Mouse (Mus musculus): ENCODE data around the gene Pik3c2b. TPM values are rescaled to one million over a fixed set of nuclear protein-coding genes. Genes with fewer than 3 reads are reported as not detected.
A peak's percentile ranks its signal among the peaks of the same experiment; 100 is the strongest.
"Not testable (repeated sequence)": the region's sequence is repeated elsewhere in the genome, so short reads cannot be mapped to it uniquely, and the experiment has no call there.

Pik3c2b gene
- polyA plus RNA-seq, 1 experiment from 2014 or later: 7.1 TPM

DNA sequence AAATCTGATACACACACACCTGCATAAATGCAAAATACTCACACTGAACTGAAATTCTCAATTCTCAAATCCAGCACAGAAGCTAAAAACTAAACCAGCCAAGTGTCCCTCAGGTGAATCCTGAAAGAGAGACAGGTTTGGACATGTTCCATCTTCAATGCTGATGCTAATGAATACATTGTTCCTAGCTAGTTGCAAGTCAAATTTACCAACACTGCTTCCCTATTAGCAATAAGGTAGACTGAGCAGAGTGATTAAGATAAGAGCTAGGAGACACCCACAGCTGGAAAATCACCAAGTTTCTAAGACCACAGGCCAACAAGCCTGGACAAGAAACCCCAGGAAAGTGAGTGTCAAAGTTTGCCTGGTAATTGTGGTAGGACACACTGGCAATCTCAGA is 26.2 kb upstream of the Pik3c2b start:
- peaks cover 44% of the 10 kb centered on the region for H3K36me3 ChIP-seq (ENCODE audit: control insufficient read depth, insufficient read depth, low read length)
- peaks cover 4% of the 10 kb centered on the region; the same call in 1 of the 2 replicates for H3K4me1 ChIP-seq (ENCODE audit: control insufficient read depth, insufficient read depth, low read length)
- no peak overlapping the region for H3K4me3 ChIP-seq (ENCODE audit: low read depth, low read length)
- DNase-seq (ENCODE audit: low spot score): peak; percentile 27
- no peaks in the 10 kb centered on the region for H3K9me3 ChIP-seq (ENCODE audit: control insufficient read depth, low read length)
- 0 out of 2 replicates have a peak overlapping the region, but pooled peaks have one; percentile 6 for H3K27ac ChIP-seq (replicated peaks; ENCODE audit: low read depth, low read length)
- H3K9ac ChIP-seq (ENCODE audit: low read depth, low read length): no peak overlapping the region
- no peak overlapping the region for H3K4me2 ChIP-seq (ENCODE audit: low read depth, low read length)
- no peaks in the 10 kb centered on the region for H3K27me3 ChIP-seq (replicated peaks; ENCODE audit: control insufficient read depth, insufficient read depth, low read length)
- ATAC-seq (ENCODE audit: low read depth): no peak

GRCm38 (mm10) chr1:133020137-133020894 is 25.2 kb upstream of the Pik3c2b start:
- Histone ChIP-seq H3K27me3 (replicated peaks; ENCODE audit: control insufficient read depth, insufficient read depth, low read length) (no peaks in the 10 kb centered on the region), H3K36me3 (ENCODE audit: control insufficient read depth, insufficient read depth, low read length) (peaks cover 35% of the 10 kb centered on the region), H3K9ac (ENCODE audit: low read depth, low read length) (no peak overlapping the region; the same call in 1 of the 2 replicates), H3K4me3 (ENCODE audit: low read depth, low read length) (no peak overlapping the region), H3K27ac (replicated peaks; ENCODE audit: low read depth, low read length) (no peak overlapping the region), H3K4me1 (ENCODE audit: control insufficient read depth, insufficient read depth, low read length) (peaks cover 6% of the 10 kb centered on the region; the same call in 1 of the 2 replicates), H3K9me3 (ENCODE audit: control insufficient read depth, low read length) (no peaks in the 10 kb centered on the region), H3K4me2 (ENCODE audit: low read depth, low read length) (no peak overlapping the region)
- DNase-seq (ENCODE audit: low spot score) (peak; percentile 38), ATAC-seq (ENCODE audit: low read depth) (no peak)
- WGBS: 68% methylated on average over 3 of the region's 3 CpGs

DNA sequence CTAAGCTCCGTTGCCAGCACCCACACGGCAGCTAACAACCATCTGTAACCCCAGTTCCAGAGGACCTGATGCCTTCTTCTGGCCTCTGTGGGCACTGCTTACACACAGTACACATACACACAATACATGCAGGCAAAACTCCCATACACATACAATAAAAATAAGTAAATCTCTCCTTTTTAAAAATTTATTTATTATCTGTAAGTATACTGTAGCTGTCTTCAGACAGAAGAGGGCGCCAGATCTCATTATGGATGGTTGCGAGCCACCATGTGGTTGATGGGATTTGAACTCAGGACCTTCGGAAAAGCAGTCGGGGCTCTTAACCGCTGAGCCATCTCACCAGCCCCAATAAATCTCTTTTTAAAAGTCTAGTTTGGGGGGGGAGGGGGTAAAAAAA is 24.1 kb upstream of the Pik3c2b start:
- Histone ChIP-seq H3K36me3 (ENCODE audit: control insufficient read depth, insufficient read depth, low read length) (peaks cover 26% of the 10 kb centered on the region), H3K27me3 (replicated peaks; ENCODE audit: control insufficient read depth, insufficient read depth, low read length) (no peaks in the 10 kb centered on the region), H3K9me3 (ENCODE audit: control insufficient read depth, low read length) (no peaks in the 10 kb centered on the region), H3K4me3 (ENCODE audit: low read depth, low read length) (no peak overlapping the region), H3K27ac (replicated peaks; ENCODE audit: low read depth, low read length) (no peak overlapping the region), H3K9ac (ENCODE audit: low read depth, low read length) (no peak overlapping the region), H3K4me2 (ENCODE audit: low read depth, low read length) (no peak overlapping the region), H3K4me1 (ENCODE audit: control insufficient read depth, insufficient read depth, low read length) (peaks cover 6% of the 10 kb centered on the region; the same call in 1 of the 2 replicates)
- DNase-seq (ENCODE audit: low spot score) (no peak), ATAC-seq (ENCODE audit: low read depth) (no peak)
- 92% methylated on average over 7 of the region's 7 CpGs for WGBS

DNA sequence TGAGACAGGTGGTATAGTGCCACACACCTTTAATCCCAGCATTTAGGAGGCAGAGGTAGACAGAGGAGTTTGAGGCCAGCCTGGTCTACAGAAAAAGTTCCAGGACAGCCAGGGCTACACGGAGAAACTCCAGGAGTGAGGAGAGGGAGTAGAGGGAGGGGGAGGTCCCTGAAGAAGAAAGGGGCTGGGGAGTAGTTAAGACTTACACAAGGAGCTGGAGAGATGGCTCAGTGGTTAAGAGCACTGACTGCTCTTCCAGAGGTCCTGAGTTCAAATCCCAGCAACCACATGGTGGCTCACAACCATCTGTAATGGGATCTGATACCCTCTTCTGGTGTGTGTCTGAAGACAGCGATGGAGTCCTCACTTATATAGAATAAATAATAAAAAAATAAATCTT is 23.5 kb upstream of the Pik3c2b start:
- 100% methylated on average over 2 of the region's 2 CpGs for WGBS
- not testable (repeated sequence) for H3K27me3 ChIP-seq (replicated peaks; ENCODE audit: control insufficient read depth, insufficient read depth, low read length); H3K27ac ChIP-seq (replicated peaks; ENCODE audit: low read depth, low read length); H3K4me2 ChIP-seq (ENCODE audit: low read depth, low read length); ATAC-seq (ENCODE audit: low read depth); H3K9me3 ChIP-seq (ENCODE audit: control insufficient read depth, low read length); H3K4me3 ChIP-seq (ENCODE audit: low read depth, low read length); H3K4me1 ChIP-seq (ENCODE audit: control insufficient read depth, insufficient read depth, low read length); DNase-seq (ENCODE audit: low spot score); H3K9ac ChIP-seq (ENCODE audit: low read depth, low read length)
- H3K36me3 ChIP-seq (ENCODE audit: control insufficient read depth, insufficient read depth, low read length): peaks cover 21% of the 10 kb centered on the region

DNA sequence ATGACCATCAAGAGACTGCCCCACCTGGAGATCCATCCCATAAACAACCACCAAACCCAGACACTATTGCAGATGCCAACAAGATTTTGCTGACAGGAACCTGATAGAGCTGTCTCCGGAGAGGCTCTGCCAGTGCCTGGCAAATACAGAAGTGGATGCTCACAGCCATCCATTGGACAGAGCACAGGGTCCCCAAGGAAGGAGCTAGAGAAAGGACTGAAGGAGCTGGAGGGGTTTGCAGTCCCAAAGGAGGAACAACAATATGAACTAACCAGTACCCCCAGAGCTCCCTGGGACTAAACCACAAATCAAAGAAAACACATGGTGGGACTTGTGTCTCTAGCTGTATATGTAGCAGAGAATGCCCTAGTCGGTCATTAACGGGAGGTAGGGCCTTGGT is 21.7 kb upstream of the Pik3c2b start:
- peak overlapping the region; percentile 73; the same call in 1 of the 2 replicates for H3K4me2 ChIP-seq (ENCODE audit: low read depth, low read length)
- ATAC-seq (ENCODE audit: low read depth); H3K27ac ChIP-seq (replicated peaks; ENCODE audit: low read depth, low read length); H3K27me3 ChIP-seq (replicated peaks; ENCODE audit: control insufficient read depth, insufficient read depth, low read length); DNase-seq (ENCODE audit: low spot score); H3K9me3 ChIP-seq (ENCODE audit: control insufficient read depth, low read length); H3K4me1 ChIP-seq (ENCODE audit: control insufficient read depth, insufficient read depth, low read length); H3K36me3 ChIP-seq (ENCODE audit: control insufficient read depth, insufficient read depth, low read length); H3K9ac ChIP-seq (ENCODE audit: low read depth, low read length): not testable (repeated sequence)
- H3K4me3 ChIP-seq (ENCODE audit: low read depth, low read length): peak overlapping the region; percentile 91; the same call in 1 of the 2 replicates
- 92% methylated on average over 3 of the region's 3 CpGs for WGBS

- H3K36me3 ChIP-seq (ENCODE audit: control insufficient read depth, insufficient read depth, low read length): peaks cover 4% of the 10 kb centered on the region; the same call in 1 of the 2 replicates
- H3K27ac ChIP-seq (replicated peaks; ENCODE audit: low read depth, low read length): peak overlapping the region; percentile 92; the same call in 1 of the 2 replicates
- peak overlapping the region; percentile 73 for H3K4me2 ChIP-seq (ENCODE audit: low read depth, low read length)
- H3K9me3 ChIP-seq (ENCODE audit: control insufficient read depth, low read length): no peaks in the 10 kb centered on the region
- ATAC-seq (ENCODE audit: low read depth) (no peak), DNase-seq (ENCODE audit: low spot score) (no peak)
- WGBS: 29% methylated on average over 7 of the region's 7 CpGs
- peak overlapping the region; percentile 98 for H3K9ac ChIP-seq (ENCODE audit: low read depth, low read length)
- H3K27me3 ChIP-seq (replicated peaks; ENCODE audit: control insufficient read depth, insufficient read depth, low read length): no peaks in the 10 kb centered on the region
- peaks cover 6% of the 10 kb centered on the region; the same call in 1 of the 2 replicates for H3K4me1 ChIP-seq (ENCODE audit: control insufficient read depth, insufficient read depth, low read length)
- H3K4me3 ChIP-seq (ENCODE audit: low read depth, low read length): peak overlapping the region; percentile 91
These were observed 21.0 kb upstream of the Pik3c2b start for GRCm38 (mm10) chr1:133024426-133024825.

DNA sequence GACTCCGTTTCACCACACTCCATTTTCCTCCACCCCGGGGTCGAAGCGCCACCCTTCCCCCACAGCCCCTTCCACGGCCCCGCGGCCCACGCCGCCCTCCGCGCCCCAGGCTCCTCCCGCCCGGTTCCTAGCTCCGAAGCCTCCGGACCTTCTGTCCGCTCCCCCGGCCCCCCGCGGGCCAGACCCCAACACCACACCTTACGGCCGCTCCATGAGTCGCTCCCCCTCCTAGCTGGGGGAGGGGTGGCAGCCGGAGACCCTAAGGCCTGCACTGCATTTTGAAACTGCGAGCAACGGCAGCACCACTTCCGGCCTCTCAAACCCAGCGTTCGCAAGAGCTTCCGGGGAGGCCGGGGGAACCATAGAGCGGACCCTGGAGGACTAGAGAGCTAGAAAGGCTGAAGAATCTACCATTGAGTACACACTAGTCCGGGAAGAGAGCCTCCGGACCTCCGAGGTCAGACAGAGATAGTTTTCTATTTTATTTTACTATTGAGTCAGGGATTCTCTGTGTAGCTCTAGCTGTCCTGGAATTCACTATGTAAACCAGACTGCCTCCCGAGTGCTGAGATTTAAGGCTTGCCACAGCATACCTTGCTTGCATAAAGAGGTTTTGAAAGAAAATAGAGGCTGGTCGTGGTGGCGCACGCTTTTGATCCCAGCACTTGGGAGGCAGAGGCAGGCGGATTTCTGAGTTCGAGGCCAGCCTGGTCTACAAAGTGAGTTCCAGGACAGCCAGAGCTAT is 20.2 kb upstream of the Pik3c2b start:
- H3K4me2 ChIP-seq (ENCODE audit: low read depth, low read length): peak overlapping the region; percentile 73
- WGBS: under 1% methylated on average over 37 of the region's 40 CpGs
- H3K36me3 ChIP-seq (ENCODE audit: control insufficient read depth, insufficient read depth, low read length): peaks cover 4% of the 10 kb centered on the region; the same call in 1 of the 2 replicates
- H3K4me1 ChIP-seq (ENCODE audit: control insufficient read depth, insufficient read depth, low read length): peaks cover 6% of the 10 kb centered on the region; the same call in 1 of the 2 replicates
- peak overlapping the region; percentile 92 for H3K27ac ChIP-seq (replicated peaks; ENCODE audit: low read depth, low read length)
- no peaks in the 10 kb centered on the region for H3K27me3 ChIP-seq (replicated peaks; ENCODE audit: control insufficient read depth, insufficient read depth, low read length)
- peak overlapping the region; percentile 91 for H3K4me3 ChIP-seq (ENCODE audit: low read depth, low read length)
- peak; percentile 98 for DNase-seq (ENCODE audit: low spot score)
- H3K9ac ChIP-seq (ENCODE audit: low read depth, low read length): peak overlapping the region; percentile 98
- ATAC-seq (ENCODE audit: low read depth): peak; percentile 99
- H3K9me3 ChIP-seq (ENCODE audit: control insufficient read depth, low read length): no peaks in the 10 kb centered on the region

DNA sequence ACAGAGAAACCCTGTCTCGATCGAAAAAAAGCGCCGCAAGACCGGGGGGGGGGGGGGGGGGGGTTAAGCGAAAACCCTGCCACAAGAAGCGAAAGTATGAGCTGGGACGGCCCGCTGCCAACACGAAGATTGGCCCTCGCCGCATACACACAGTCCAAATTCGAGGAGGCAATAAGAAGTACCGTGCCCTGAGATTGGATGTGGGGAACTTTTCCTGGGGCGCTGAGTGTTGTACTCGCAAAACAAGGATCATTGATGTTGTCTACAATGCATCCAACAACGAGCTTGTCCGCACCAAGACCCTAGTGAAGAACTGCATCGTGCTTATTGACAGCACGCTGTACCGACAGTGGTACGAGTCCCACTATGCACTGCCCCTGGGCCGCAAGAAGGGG is 19.7 kb upstream of the Pik3c2b start:
- H3K36me3 ChIP-seq (ENCODE audit: control insufficient read depth, insufficient read depth, low read length); H3K27me3 ChIP-seq (replicated peaks; ENCODE audit: control insufficient read depth, insufficient read depth, low read length); H3K4me1 ChIP-seq (ENCODE audit: control insufficient read depth, insufficient read depth, low read length); H3K9me3 ChIP-seq (ENCODE audit: control insufficient read depth, low read length); ATAC-seq (ENCODE audit: low read depth); DNase-seq (ENCODE audit: low spot score): not testable (repeated sequence)
- Histone ChIP-seq H3K9ac (ENCODE audit: low read depth, low read length) (peak overlapping the region; percentile 98), H3K4me2 (ENCODE audit: low read depth, low read length) (peak overlapping the region; percentile 73), H3K27ac (replicated peaks; ENCODE audit: low read depth, low read length) (peak overlapping the region; percentile 92), H3K4me3 (ENCODE audit: low read depth, low read length) (peak overlapping the region; percentile 91)
- 36% methylated on average over 18 of the region's 23 CpGs for WGBS

Data from embryonic facial prominence, embryonic 14.5 days (tissue).